Comparison of ENCODE assay signal across 8 mouse cellular contexts in genomic region chr10:66911261-66911911, GRCm38 (mm10).
DNase-seq lines count a peak whose midpoint lies in the region; ATAC-seq and TF ChIP-seq lines count a peak whose summit lies in the region.

No protein-coding gene starts in this region.

- H3K27ac ChIP-seq in left cerebral cortex, adult 2 months = peak overlapping the region; percentile 12; the same call in 1 of the 2 replicates
- peak overlapping the region; percentile 68 for H3K27ac ChIP-seq in heart, embryonic 15.5 days

- WGBS in heart, embryonic 15.5 days = 44% methylated on average over 10 of the region's 10 CpGs

- H3K27me3 ChIP-seq in heart, embryonic 15.5 days = no peaks in the 10 kb centered on the region

- intact Hi-C loops in left cerebral cortex, adult 2 months (cut with DNase I) = loop anchor here (5.0 kb wide), 1 partner anchor 216 kb away; no protein-coding TSS in a partner anchor

- no peaks in the 10 kb centered on the region for H3K9me3 ChIP-seq in heart, embryonic 15.5 days (replicated peaks)

- no peaks in the 10 kb centered on the region for H3K36me3 ChIP-seq in heart, embryonic 15.5 days

- TF ChIP-seq CTCF in left cerebral cortex, adult 2 months (IDR thresholded peaks at IDR 0.05) = no peak

- H3K9ac ChIP-seq in heart, embryonic 15.5 days = no peak overlapping the region

- no peak for ATAC-seq in heart, embryonic 15.5 days (replicated peaks; ENCODE audit: insufficient number of reproducible peaks, insufficient read depth, low FRiP score, low read depth)

- H3K4me3 ChIP-seq in left cerebral cortex, adult 2 months = no peak overlapping the region
- 0 out of 2 replicates have a peak overlapping the region, but pooled peaks have one; percentile 9 for H3K4me3 ChIP-seq in heart, embryonic 15.5 days

- H3K4me1 ChIP-seq in heart, embryonic 15.5 days (replicated peaks) = peaks cover 51% of the 10 kb centered on the region

- H3K4me2 ChIP-seq in heart, embryonic 15.5 days = peak overlapping the region; percentile 29

- no peak for DNase-seq in left cerebral cortex, adult 2 months (ENCODE audit: extremely low spot score in 1 of 2, low spot score in 2 of 2)
- DNase-seq in left cerebral cortex, adult 8-10 months (ENCODE audit: low spot score in 2 of 2) = no peak
- peak; percentile 54 to 69 for DNase-seq in adrenal gland, postnatal 36 days
- peak; percentile 78 for DNase-seq in kidney, postnatal 14 days
- DNase-seq in lung, postnatal 4 days = peak; percentile 72 to 86
- no peak for DNase-seq in spleen, postnatal 10 days (ENCODE audit: low spot score in 2 of 2)
- DNase-seq in thymus, postnatal 0 days (ENCODE audit: low spot score) = no peak

Comparison
In these comparisons a context has a peak if more than half of its experiments do, and no peak if none do; other contexts are left out.
1. DNase-seq: peak in adrenal gland, postnatal 36 days (2 of 2), kidney, postnatal 14 days (single experiment) and lung, postnatal 4 days (2 of 2); none in left cerebral cortex, adult 2 months (0 of 2), left cerebral cortex, adult 8-10 months (0 of 2), spleen, postnatal 10 days (0 of 2) and thymus, postnatal 0 days (single experiment).